Mouse (Mus musculus) kidney, adult 11 months (tissue): ENCODE measurements around the gene Gpcpd1.

Experiments
- DNase-seq: peaks from one replicate; pipeline ENCODE4 v3.0.0; 2022

Gene Gpcpd1

GRCm38 (mm10) chr2:132516130-132517030 lies 71.1 kb downstream of the Gpcpd1 start:
- DNase-seq = no peak

DNA sequence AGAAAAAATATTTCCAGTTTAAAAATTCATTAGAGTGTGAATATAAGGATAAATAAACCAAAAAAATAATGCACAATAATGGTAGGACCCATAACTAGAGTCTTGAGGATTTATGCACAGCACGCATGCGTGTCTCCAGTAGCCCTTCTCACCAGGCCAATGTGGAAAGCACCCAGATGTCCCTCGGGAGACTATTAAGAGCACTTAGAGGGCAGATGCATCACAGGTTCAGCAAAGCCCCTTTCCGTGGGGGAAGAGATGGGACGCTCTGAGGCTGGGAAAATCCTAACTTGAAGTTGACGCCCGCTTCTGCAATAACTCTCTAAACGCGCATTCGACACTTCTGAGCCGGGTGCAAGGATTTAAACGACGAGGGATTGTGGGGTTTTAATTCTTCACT lies 71.9 kb downstream of the Gpcpd1 start:
- no peak for DNase-seq

GRCm38 (mm10) chr2:132515076-132515475 lies 72.5 kb downstream of the Gpcpd1 start:
- DNase-seq = no peak

GRCm38 (mm10) chr2:132514353-132514752 lies 73.2 kb downstream of the Gpcpd1 start:
- no peak for DNase-seq

DNA sequence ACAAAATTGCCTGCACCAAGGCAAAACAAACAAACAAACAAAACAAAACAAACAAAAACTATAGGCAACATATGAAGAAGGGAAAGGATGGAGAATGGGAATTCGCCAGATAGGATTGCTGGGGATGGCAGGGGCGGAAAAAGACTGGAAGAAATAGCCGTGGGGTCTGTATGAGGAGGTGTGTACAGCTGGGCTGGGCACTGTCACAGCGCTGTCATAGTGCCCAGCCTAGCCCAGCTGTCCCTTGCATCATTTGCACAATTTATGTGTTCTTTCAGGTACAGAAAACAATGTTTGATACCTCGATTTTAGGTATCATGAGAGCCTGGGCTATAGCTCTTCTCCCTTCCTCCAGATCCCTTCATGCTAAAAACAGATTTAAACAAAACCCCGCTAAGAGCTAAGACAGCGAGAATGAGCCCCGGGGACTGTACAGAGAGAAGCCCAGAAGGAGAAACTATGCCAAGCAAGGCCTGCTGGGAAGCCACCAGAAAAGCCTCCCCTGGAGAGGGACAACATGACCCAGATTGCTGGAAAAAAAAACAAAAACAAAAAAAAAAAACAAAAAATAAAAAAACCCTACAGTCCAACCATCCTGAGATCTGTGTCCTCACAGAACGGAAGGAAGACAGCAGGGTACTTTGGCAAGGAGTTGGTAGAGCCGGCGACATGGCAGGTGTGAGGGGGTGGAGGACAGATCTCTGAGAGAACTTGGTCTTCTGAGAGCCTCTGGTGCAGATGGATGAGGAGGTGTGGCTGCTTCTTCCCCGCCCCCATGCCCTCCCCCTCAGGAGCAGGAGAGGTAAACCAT lies 74.0 kb downstream of the Gpcpd1 start:
- DNase-seq = no peak

DNA sequence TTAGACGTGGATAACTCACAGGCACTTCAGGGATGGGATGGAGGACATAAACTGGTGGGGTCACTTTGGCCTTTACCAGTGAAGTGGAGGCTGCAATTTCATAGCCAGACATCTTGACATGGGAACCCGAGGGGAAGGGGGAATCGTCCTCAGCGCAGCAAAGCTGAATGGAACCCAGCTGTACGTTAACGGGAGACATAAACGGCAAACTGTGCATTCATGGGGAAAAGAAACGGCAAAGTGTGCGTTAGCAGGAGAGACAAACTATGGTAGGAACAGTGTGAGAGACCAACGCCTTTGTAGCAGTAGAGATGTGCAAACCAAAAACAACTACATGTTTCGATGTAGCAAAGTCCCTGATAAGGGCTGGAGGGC lies 74.6 kb downstream of the Gpcpd1 start:
- no peak for DNase-seq

- no peak for DNase-seq
Measured at GRCm38 (mm10) chr2:132512051-132512976, 75.2 kb downstream of the Gpcpd1 start.

GRCm38 (mm10) chr2:132511011-132511818 lies 76.3 kb downstream of the Gpcpd1 start:
- no peak for DNase-seq

DNA sequence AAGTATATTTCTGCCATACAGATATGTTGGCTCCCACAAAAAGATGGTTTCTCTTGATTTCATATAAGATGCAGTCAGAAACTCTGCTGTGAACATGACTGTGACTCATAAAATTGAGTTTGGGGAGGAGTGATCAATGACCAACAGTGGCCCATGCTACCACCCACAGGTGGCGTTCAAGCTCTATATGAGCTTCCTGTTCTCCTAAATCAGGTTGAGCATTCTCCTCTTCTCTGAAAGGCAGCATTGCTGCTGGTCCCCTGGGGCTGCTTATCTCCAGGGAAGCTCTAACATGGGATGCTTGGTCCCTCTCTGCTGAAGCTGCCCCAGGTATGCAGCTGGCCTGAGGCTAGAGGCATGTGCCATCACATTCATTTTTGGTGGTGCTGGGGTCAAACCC lies 77.8 kb downstream of the Gpcpd1 start:
- DNase-seq = no peak

DNA sequence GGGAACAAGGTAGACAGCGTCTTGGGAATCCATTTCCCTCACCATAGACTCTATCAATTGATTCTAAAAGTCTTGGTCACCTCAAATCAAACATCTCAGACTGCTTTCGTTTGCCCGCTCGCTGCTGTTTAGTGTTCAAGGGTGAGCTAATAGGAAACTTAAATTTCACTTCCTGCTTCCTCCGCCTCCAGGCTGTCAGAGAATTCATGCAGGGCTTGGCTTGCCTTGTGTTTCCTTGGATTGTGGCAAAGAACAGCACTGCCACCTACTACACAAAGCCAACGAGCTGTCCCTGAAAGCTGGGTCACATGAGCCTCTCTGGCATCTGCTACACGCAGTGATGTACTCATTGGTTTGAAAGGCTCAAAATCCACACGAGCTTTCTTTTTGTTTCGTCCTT lies 78.3 kb downstream of the Gpcpd1 start:
- no peak for DNase-seq

DNA sequence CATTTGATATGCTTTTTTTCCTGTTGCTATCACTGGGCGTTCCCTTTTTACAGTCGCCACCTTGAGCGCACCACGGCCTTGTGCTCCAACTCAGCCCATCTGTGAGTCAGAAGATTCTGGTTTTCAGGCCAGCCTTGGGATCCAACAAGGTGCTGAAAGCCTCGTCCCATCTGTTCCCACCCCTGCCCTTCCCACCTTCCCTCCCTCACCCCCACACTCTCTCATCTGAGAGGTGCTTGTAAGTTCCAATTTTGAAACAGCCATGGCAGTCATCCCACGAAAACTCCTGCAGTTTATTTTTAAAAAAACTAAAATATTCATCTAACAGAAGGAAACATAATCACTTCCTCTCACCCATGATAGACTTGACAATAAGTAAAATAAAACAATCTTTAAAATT lies 80.0 kb downstream of the Gpcpd1 start:
- no peak for DNase-seq

DNA sequence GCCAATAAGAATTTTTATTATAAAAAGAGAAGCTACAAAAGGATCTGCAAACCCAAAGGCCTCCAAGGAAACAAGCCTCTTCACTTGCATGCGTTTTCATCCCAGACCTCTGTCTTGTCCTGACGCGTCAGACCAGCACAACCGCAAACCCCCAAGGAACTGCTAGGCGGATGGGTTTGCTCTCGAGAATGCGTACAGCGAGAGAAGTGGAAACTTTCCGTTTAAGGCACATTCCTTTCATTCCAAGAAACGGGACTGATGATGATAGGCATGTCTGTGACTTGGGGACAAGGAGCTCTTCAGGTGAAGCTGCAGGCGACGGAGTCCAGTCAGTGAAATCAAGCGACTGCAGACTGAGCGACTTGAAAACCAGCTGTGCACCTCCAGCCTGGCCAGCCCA lies 80.4 kb downstream of the Gpcpd1 start:
- DNase-seq = no peak

DNA sequence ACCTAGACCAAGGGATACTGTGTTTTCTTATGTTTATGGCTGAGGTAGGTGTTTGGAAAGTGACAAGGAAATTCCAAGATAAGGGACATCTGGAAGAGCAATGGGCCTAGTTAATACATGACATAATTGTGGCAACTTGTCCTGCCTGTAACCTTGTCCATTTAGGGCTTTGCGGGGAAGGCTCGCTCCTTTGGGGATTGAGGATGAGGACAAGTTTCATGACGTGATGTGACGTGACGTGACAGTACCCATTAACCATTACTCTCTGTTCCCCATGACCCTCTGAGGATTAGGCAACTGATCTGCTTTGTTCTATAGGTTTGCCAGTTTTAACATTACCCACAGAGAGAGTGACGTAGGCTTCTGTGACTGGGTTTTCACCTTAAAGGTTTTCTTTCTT lies 81.7 kb downstream of the Gpcpd1 start:
- DNase-seq = no peak

GRCm38 (mm10) chr2:132498344-132498743 lies 89.2 kb downstream of the Gpcpd1 start:
- no peak for DNase-seq

GRCm38 (mm10) chr2:132497412-132498135 lies 90.0 kb downstream of the Gpcpd1 start:
- DNase-seq = no peak

DNA sequence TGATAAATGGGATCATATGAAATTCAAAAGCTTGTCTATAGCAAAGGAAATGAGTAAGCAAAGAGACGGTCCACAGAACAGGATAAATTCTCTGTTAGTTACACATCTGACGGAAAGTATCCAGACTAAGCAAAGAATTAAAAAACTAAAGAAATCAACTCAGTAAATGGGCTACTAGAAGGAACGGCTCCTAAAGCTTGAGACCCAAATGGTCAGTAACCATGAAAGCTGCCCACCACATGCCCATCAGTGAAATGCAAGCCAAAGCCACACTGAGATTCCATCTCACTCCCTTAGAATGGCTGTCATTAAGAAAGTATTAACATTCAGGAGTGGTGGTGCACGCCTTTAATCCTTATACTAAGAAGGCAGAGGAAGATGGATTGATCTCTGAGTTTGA lies 94.3 kb downstream of the Gpcpd1 start:
- no peak for DNase-seq

- peak; percentile 21 for DNase-seq
Measured at GRCm38 (mm10) chr2:132485454-132485853, 102.1 kb downstream of the Gpcpd1 start.

DNA sequence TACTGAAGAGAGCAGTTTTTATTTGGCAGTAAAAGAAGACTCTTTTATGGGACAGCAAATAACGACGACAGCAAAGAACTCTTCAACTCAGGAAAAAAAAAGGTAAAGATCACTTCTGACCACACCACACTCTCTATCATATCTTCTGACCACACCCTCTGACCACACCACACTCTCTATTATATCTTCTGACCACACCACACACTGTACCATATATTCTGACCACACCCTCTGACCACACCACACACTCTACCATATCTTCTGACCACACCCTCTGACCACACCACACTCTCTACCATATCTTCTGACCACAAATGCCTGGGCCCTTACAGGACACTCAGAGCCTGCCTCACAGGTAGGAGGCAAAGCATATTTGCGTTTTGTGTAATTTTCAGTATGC lies 106.0 kb downstream of the Gpcpd1 start:
- no peak for DNase-seq
